Mouse (Mus musculus): ENCODE results near the gene M1ap. TPM values are rescaled to one million over a fixed set of nuclear protein-coding genes. Genes with fewer than 3 reads are reported as not detected.

Gene M1ap
- total and polyA plus RNA-seq, 2 experiments from 2014 or later: 0.16 to 0.38 TPM

GRCm38 (mm10) chr6:82996740-82997315, 50.1 kb downstream of the M1ap start:
- Histone ChIP-seq H3K9me3 (ENCODE audit: low read length) (no peaks in the 10 kb centered on the region), H3K9ac (replicated peaks; ENCODE audit: low read length) (no peak overlapping the region), H3K36me3 (ENCODE audit: insufficient read depth, low read length) (no peaks in the 10 kb centered on the region), H3K4me2 (ENCODE audit: low read depth, low read length) (peak overlapping the region; percentile 38), H3K27me3 (ENCODE audit: insufficient read depth, low read length) (no peaks in the 10 kb centered on the region), H3K27ac (peak overlapping the region; percentile 16; the same call in 1 of the 2 replicates), H3K4me3 (ENCODE audit: low read length) (no peak overlapping the region), H3K4me1 (ENCODE audit: insufficient read depth, low read length) (0 out of 2 replicates have a peak, but pooled peaks cover 4% of the 10 kb centered on the region)
- peak; percentile 96 for DNase-seq (ENCODE audit: low spot score)
- ATAC-seq: peak; percentile 96
- WGBS: 11% methylated on average over 11 of the region's 11 CpGs
- TF ChIP-seq CTCF (IDR thresholded peaks at IDR 0.05; ENCODE audit: low read depth): peak; percentile 99

- DNase-seq (ENCODE audit: low spot score): no peak
- H3K27ac ChIP-seq: no peak overlapping the region
- no peak overlapping the region for H3K4me2 ChIP-seq (ENCODE audit: low read depth, low read length)
- no peaks in the 10 kb centered on the region for H3K36me3 ChIP-seq (ENCODE audit: insufficient read depth, low read length)
- ATAC-seq: no peak
- H3K9ac ChIP-seq (replicated peaks; ENCODE audit: low read length): no peak overlapping the region
- 57% methylated on average over 7 of the region's 7 CpGs for WGBS
- no peaks in the 10 kb centered on the region for H3K9me3 ChIP-seq (ENCODE audit: low read length)
- no peaks in the 10 kb centered on the region for H3K27me3 ChIP-seq (ENCODE audit: insufficient read depth, low read length)
- H3K4me1 ChIP-seq (ENCODE audit: insufficient read depth, low read length): 0 out of 2 replicates have a peak, but pooled peaks cover 4% of the 10 kb centered on the region
- H3K4me3 ChIP-seq (ENCODE audit: low read length): no peak overlapping the region
- no peak for TF ChIP-seq CTCF (IDR thresholded peaks at IDR 0.05; ENCODE audit: low read depth)
These were observed 50.9 kb downstream of the M1ap start for GRCm38 (mm10) chr6:82997511-82998102.

GRCm38 (mm10) chr6:82998326-82998725, 51.6 kb downstream of the M1ap start:
- peak; percentile 24; the same call in 1 of the 2 replicates for TF ChIP-seq CTCF (IDR thresholded peaks at IDR 0.05; ENCODE audit: low read depth)

GRCm38 (mm10) chr6:82999986-83000385, 53.3 kb downstream of the M1ap start:
- Histone ChIP-seq H3K4me1 (ENCODE audit: insufficient read depth, low read length) (0 out of 2 replicates have a peak, but pooled peaks cover 4% of the 10 kb centered on the region), H3K4me3 (ENCODE audit: low read length) (no peak overlapping the region), H3K27me3 (ENCODE audit: insufficient read depth, low read length) (no peaks in the 10 kb centered on the region), H3K4me2 (ENCODE audit: low read depth, low read length) (no peak overlapping the region), H3K9me3 (ENCODE audit: low read length) (no peaks in the 10 kb centered on the region), H3K27ac (no peak overlapping the region), H3K9ac (replicated peaks; ENCODE audit: low read length) (no peak overlapping the region), H3K36me3 (ENCODE audit: insufficient read depth, low read length) (no peaks in the 10 kb centered on the region)
- 63% methylated on average over 8 of the region's 8 CpGs for WGBS
- TF ChIP-seq CTCF (IDR thresholded peaks at IDR 0.05; ENCODE audit: low read depth): no peak
- ATAC-seq (no peak), DNase-seq (ENCODE audit: low spot score) (no peak)

More at GRCm38 (mm10) chr6:82998326-82998725, 51.6 kb downstream of the M1ap start:
- Histone ChIP-seq H3K9ac (replicated peaks; ENCODE audit: low read length) (no peak overlapping the region), H3K36me3 (ENCODE audit: insufficient read depth, low read length) (no peaks in the 10 kb centered on the region), H3K4me2 (ENCODE audit: low read depth, low read length) (no peak overlapping the region), H3K9me3 (ENCODE audit: low read length) (no peaks in the 10 kb centered on the region), H3K4me1 (ENCODE audit: insufficient read depth, low read length) (0 out of 2 replicates have a peak, but pooled peaks cover 4% of the 10 kb centered on the region), H3K27ac (no peak overlapping the region), H3K27me3 (ENCODE audit: insufficient read depth, low read length) (no peaks in the 10 kb centered on the region), H3K4me3 (ENCODE audit: low read length) (no peak overlapping the region)
- DNase-seq (ENCODE audit: low spot score) (no peak), ATAC-seq (no peak)
- 69% methylated on average over 4 of the region's 4 CpGs for WGBS

GRCm38 (mm10) chr6:83003082-83003481, 56.4 kb downstream of the M1ap start:
- H3K9me3 ChIP-seq (ENCODE audit: low read length): no peaks in the 10 kb centered on the region
- no peak for ATAC-seq
- 100% methylated on average over 1 of the region's 1 CpGs for WGBS
- no peaks in the 10 kb centered on the region for H3K27me3 ChIP-seq (ENCODE audit: insufficient read depth, low read length)
- no peak for DNase-seq (ENCODE audit: low spot score)
- H3K9ac ChIP-seq (replicated peaks; ENCODE audit: low read length): no peak overlapping the region
- H3K27ac ChIP-seq: no peak overlapping the region
- H3K36me3 ChIP-seq (ENCODE audit: insufficient read depth, low read length): no peaks in the 10 kb centered on the region
- H3K4me2 ChIP-seq (ENCODE audit: low read depth, low read length): no peak overlapping the region
- no peaks in the 10 kb centered on the region for H3K4me1 ChIP-seq (ENCODE audit: insufficient read depth, low read length)
- TF ChIP-seq CTCF (IDR thresholded peaks at IDR 0.05; ENCODE audit: low read depth): no peak
- H3K4me3 ChIP-seq (ENCODE audit: low read length): no peak overlapping the region

GRCm38 (mm10) chr6:83003850-83004249, 57.1 kb downstream of the M1ap start:
- Histone ChIP-seq H3K27ac (no peak overlapping the region), H3K36me3 (ENCODE audit: insufficient read depth, low read length) (no peaks in the 10 kb centered on the region), H3K9ac (replicated peaks; ENCODE audit: low read length) (no peak overlapping the region), H3K4me2 (ENCODE audit: low read depth, low read length) (no peak overlapping the region), H3K9me3 (ENCODE audit: low read length) (no peaks in the 10 kb centered on the region), H3K4me3 (ENCODE audit: low read length) (no peak overlapping the region), H3K4me1 (ENCODE audit: insufficient read depth, low read length) (no peaks in the 10 kb centered on the region), H3K27me3 (ENCODE audit: insufficient read depth, low read length) (no peaks in the 10 kb centered on the region)
- DNase-seq (ENCODE audit: low spot score) (no peak), ATAC-seq (no peak)
- TF ChIP-seq CTCF (IDR thresholded peaks at IDR 0.05; ENCODE audit: low read depth): no peak
- 82% methylated on average over 5 of the region's 5 CpGs for WGBS

GRCm38 (mm10) chr6:83004309-83004708, 57.6 kb downstream of the M1ap start:
- 80% methylated on average over 2 of the region's 2 CpGs for WGBS
- H3K4me2 ChIP-seq (ENCODE audit: low read depth, low read length): no peak overlapping the region
- no peaks in the 10 kb centered on the region for H3K27me3 ChIP-seq (ENCODE audit: insufficient read depth, low read length)
- H3K4me1 ChIP-seq (ENCODE audit: insufficient read depth, low read length): no peaks in the 10 kb centered on the region
- ATAC-seq: no peak
- no peaks in the 10 kb centered on the region for H3K9me3 ChIP-seq (ENCODE audit: low read length)
- no peak for DNase-seq (ENCODE audit: low spot score)
- no peak overlapping the region for H3K27ac ChIP-seq
- TF ChIP-seq CTCF (IDR thresholded peaks at IDR 0.05; ENCODE audit: low read depth): no peak
- no peak overlapping the region for H3K4me3 ChIP-seq (ENCODE audit: low read length)
- H3K9ac ChIP-seq (replicated peaks; ENCODE audit: low read length): no peak overlapping the region
- no peaks in the 10 kb centered on the region for H3K36me3 ChIP-seq (ENCODE audit: insufficient read depth, low read length)
